Mouse (Mus musculus) testis, postnatal 14 days (tissue): ENCODE results near the gene Mrpl12.

Source experiments
- DNase-seq: peaks from one replicate; pipeline ENCODE4 v3.0.0; 2021; ENCODE audit warnings: low spot score

Gene Mrpl12

GRCm38 (mm10) chr11:120472052-120472451 lies 12.4 kb upstream of the Mrpl12 start:
- DNase-seq, result no peak

GRCm38 (mm10) chr11:120483448-120483934 lies 922 bp upstream of the Mrpl12 start:
- DNase-seq, result no peak

GRCm38 (mm10) chr11:120485251-120485650 lies 838 bp downstream of the Mrpl12 start:
- DNase-seq, result no peak

GRCm38 (mm10) chr11:120488516-120488915 lies 4.1 kb downstream of the Mrpl12 start:
- DNase-seq, result no peak

GRCm38 (mm10) chr11:120489054-120489761 lies 4.8 kb downstream of the Mrpl12 start:
- peak; percentile 61 for DNase-seq

GRCm38 (mm10) chr11:120490291-120491046 lies 6.1 kb downstream of the Mrpl12 start:
- no peak for DNase-seq

- peak; percentile 85 for DNase-seq
These were observed 7.1 kb downstream of the Mrpl12 start, which contains the start of gene Slc25a10 for GRCm38 (mm10) chr11:120491317-120492023. Gene Slc25a10, plus strand, starts transcription at chr11:120491840.

- no peak for DNase-seq
These were observed 7.8 kb downstream of the Mrpl12 start for GRCm38 (mm10) chr11:120492024-120492877.

GRCm38 (mm10) chr11:120492878-120493203 lies 8.4 kb downstream of the Mrpl12 start:
- DNase-seq, result no peak

GRCm38 (mm10) chr11:120493351-120493750 lies 8.9 kb downstream of the Mrpl12 start:
- no peak for DNase-seq

GRCm38 (mm10) chr11:120493911-120494310 lies 9.5 kb downstream of the Mrpl12 start:
- no peak for DNase-seq

GRCm38 (mm10) chr11:120497436-120497835 lies 13.0 kb downstream of the Mrpl12 start:
- DNase-seq, result peak; percentile 64

- no peak for DNase-seq
These were observed 13.8 kb downstream of the Mrpl12 start for GRCm38 (mm10) chr11:120498226-120498625.

- DNase-seq, result peak; percentile 54
These were observed 14.5 kb downstream of the Mrpl12 start for GRCm38 (mm10) chr11:120498891-120499290.

- no peak for DNase-seq
These were observed 15.5 kb downstream of the Mrpl12 start for GRCm38 (mm10) chr11:120499894-120500293.

GRCm38 (mm10) chr11:120500357-120500756 lies 15.9 kb downstream of the Mrpl12 start:
- DNase-seq, result no peak

- no peak for DNase-seq
These were observed 16.6 kb downstream of the Mrpl12 start for GRCm38 (mm10) chr11:120501018-120501417.

- no peak for DNase-seq
These were observed 17.3 kb downstream of the Mrpl12 start for GRCm38 (mm10) chr11:120501701-120502100.

GRCm38 (mm10) chr11:120505661-120506060 lies 21.2 kb downstream of the Mrpl12 start:
- no peak for DNase-seq

- no peak for DNase-seq
These were observed 22.5 kb downstream of the Mrpl12 start for GRCm38 (mm10) chr11:120506899-120507298.

- no peak for DNase-seq
These were observed 23.3 kb downstream of the Mrpl12 start for GRCm38 (mm10) chr11:120507611-120508289.
